In the genomic region with DNA sequence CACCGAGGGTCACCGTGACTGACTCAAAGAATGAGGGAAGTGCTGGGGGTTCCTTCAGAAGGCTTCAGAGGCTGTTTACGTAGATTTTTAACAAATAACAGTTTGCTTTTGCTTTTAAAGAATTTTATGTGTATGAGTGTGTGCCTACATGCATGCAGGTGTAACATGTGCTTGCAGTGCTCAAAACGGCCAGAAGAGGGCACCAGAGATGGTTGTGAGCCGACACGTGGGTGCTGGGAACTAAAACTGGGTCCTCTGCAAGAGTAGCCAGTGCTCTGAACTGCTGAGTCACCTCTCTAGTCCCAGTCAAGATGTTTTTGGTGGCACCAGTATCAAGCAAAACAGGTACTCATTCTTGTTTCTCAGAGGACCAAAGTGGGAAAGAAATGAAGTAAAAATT, we compare ENCODE assay signal across 23 mouse cellular contexts. TPM values are rescaled to one million over a fixed set of nuclear protein-coding genes. Genes with fewer than 3 reads are reported as not detected.
A peak's percentile ranks its signal among the peaks of the same experiment; 100 is the strongest.
DNase-seq lines count a peak whose midpoint lies in the region; ATAC-seq and TF ChIP-seq lines count a peak whose summit lies in the region.
"Had no signal": no experiment of that assay in that cellular context is flagged by ENCODE, and none has a peak within 500 bp of the region (broad histone marks: within the 10 kb centered on the region; RNA-seq: fewer than 3 reads in every experiment).

No protein-coding gene starts in this region.

- H3K27me3 ChIP-seq in kidney, postnatal 0 days (ENCODE audit: insufficient read depth, low read length): no peaks in the 10 kb centered on the region
- H3K27me3 ChIP-seq in testis, adult 2 months (ENCODE audit: control insufficient read depth, insufficient read depth, low read length): no peaks in the 10 kb centered on the region
- H3K27me3 ChIP-seq in heart, embryonic 12.5 days (replicated peaks): no peaks in the 10 kb centered on the region
- H3K27me3 ChIP-seq: embryonic facial prominence, embryonic 12.5 days; hindbrain, embryonic 13.5 days; limb, embryonic 15.5 days; megakaryocyte, embryonic 14.5 days; neural tube, embryonic 12.5 days had no signal

- DNase-seq in CD4-positive, CD25-positive, alpha-beta regulatory T cell, adult 2 months (ENCODE audit: low read depth, low spot score): peak; percentile 15
- DNase-seq in kidney, postnatal 0 days (ENCODE audit: low spot score): no peak
- DNase-seq in kidney, adult 18-20 months: no peak
- no peak for DNase-seq in testis, postnatal 10 days (ENCODE audit: low spot score)
- no peak for DNase-seq in urinary bladder, adult 18-20 months (ENCODE audit: low spot score in 2 of 2)
- DNase-seq: adrenal gland, postnatal 10 days; cerebellum, adult 9-10 months; gastrocnemius, postnatal 10 days; heart, postnatal 10 days; kidney, adult 11 months; kidney, postnatal 25 days; thymus, postnatal 4 days had no signal

- no peaks in the 10 kb centered on the region for H3K4me1 ChIP-seq in kidney, postnatal 0 days (replicated peaks; ENCODE audit: insufficient read depth, low read length)
- H3K4me1 ChIP-seq in testis, adult 2 months (ENCODE audit: control insufficient read depth, insufficient read depth, low read length): no peaks in the 10 kb centered on the region
- H3K4me1 ChIP-seq in heart, embryonic 12.5 days (replicated peaks): peaks cover 14% of the 10 kb centered on the region
- H3K4me1 ChIP-seq: embryonic facial prominence, embryonic 12.5 days; hindbrain, embryonic 13.5 days; limb, embryonic 15.5 days; neural tube, embryonic 12.5 days had no signal

- 91% methylated on average over 6 of the region's 6 CpGs for WGBS in kidney, postnatal 0 days
- WGBS in heart, embryonic 12.5 days: 82% methylated on average over 6 of the region's 6 CpGs

- H3K9me3 ChIP-seq in kidney, postnatal 0 days (replicated peaks; ENCODE audit: low read length): no peaks in the 10 kb centered on the region
- peaks cover 5% of the 10 kb centered on the region for H3K9me3 ChIP-seq in heart, embryonic 12.5 days (replicated peaks)
- H3K9me3 ChIP-seq: embryonic facial prominence, embryonic 12.5 days; hindbrain, embryonic 13.5 days; neural tube, embryonic 12.5 days had no signal

- no peak overlapping the region for H3K27ac ChIP-seq in kidney, postnatal 0 days
- no peak overlapping the region for H3K27ac ChIP-seq in testis, adult 2 months (ENCODE audit: control insufficient read depth, insufficient read depth, low read depth, low read length)
- H3K27ac ChIP-seq in heart, embryonic 12.5 days (ENCODE audit: poor library complexity, severe bottlenecking): no peak overlapping the region
- H3K27ac ChIP-seq: embryonic facial prominence, embryonic 12.5 days; hindbrain, embryonic 13.5 days; limb, embryonic 15.5 days; neural tube, embryonic 12.5 days had no signal

- peak; percentile 17; the same call in 1 of the 2 replicates for TF ChIP-seq CTCF in kidney, postnatal 0 days (IDR thresholded peaks at IDR 0.05; ENCODE audit: low read depth)
- peak; percentile 88; the same call in 1 of the 2 replicates for TF ChIP-seq CTCF in testis, adult 2 months (IDR thresholded peaks at IDR 0.05; ENCODE audit: control insufficient read depth, insufficient read depth, insufficient replicate concordance, low read depth, low read length)

- no peak for ATAC-seq in CD4-positive, CD25-positive, alpha-beta regulatory T cell, adult 4 months
- no peak for ATAC-seq in kidney, postnatal 0 days (replicated peaks; ENCODE audit: low FRiP score, low read depth)
- no peak for ATAC-seq in heart, embryonic 12.5 days (ENCODE audit: insufficient number of reproducible peaks, low FRiP score)
- ATAC-seq: lung, postnatal 0 days had no signal

- no peak overlapping the region for H3K9ac ChIP-seq in kidney, postnatal 0 days (ENCODE audit: low read depth, low read length)
- no peak overlapping the region for H3K9ac ChIP-seq in heart, embryonic 12.5 days
- H3K9ac ChIP-seq: embryonic facial prominence, embryonic 12.5 days; hindbrain, embryonic 13.5 days; limb, embryonic 15.5 days; neural tube, embryonic 12.5 days had no signal

- no peaks in the 10 kb centered on the region for H3K36me3 ChIP-seq in kidney, postnatal 0 days (ENCODE audit: insufficient read depth, low read length)
- H3K36me3 ChIP-seq in testis, adult 2 months (ENCODE audit: control insufficient read depth, insufficient read depth, low read length): no peaks in the 10 kb centered on the region
- H3K36me3 ChIP-seq in heart, embryonic 12.5 days: no peaks in the 10 kb centered on the region
- H3K36me3 ChIP-seq: embryonic facial prominence, embryonic 12.5 days; G1E; hindbrain, embryonic 13.5 days; limb, embryonic 15.5 days; neural tube, embryonic 12.5 days had no signal

- TF ChIP-seq POLR2A in testis, adult 2 months (IDR thresholded peaks at IDR 0.05; ENCODE audit: control insufficient read depth, low read depth, low read length): no peak

- H3K4me3 ChIP-seq in kidney, postnatal 0 days (replicated peaks; ENCODE audit: low read depth, low read length): no peak overlapping the region
- H3K4me3 ChIP-seq in testis, adult 2 months (ENCODE audit: control insufficient read depth, low read depth, low read length): no peak overlapping the region
- no peak overlapping the region for H3K4me3 ChIP-seq in heart, embryonic 12.5 days
- H3K4me3 ChIP-seq: embryonic facial prominence, embryonic 12.5 days; hindbrain, embryonic 13.5 days; limb, embryonic 15.5 days; megakaryocyte, embryonic 14.5 days; neural tube, embryonic 12.5 days had no signal

- no peak overlapping the region for H3K4me2 ChIP-seq in kidney, postnatal 0 days (ENCODE audit: low read length)
- H3K4me2 ChIP-seq in heart, embryonic 12.5 days: no peak overlapping the region
- H3K4me2 ChIP-seq: embryonic facial prominence, embryonic 12.5 days; hindbrain, embryonic 13.5 days; limb, embryonic 15.5 days; neural tube, embryonic 12.5 days had no signal

RNA-seq across cellular contexts. Expression of a gene that starts 18.2 kb away (rescaled TPM):
- not detected for polyA plus RNA-seq in CD4-positive, CD25-positive, alpha-beta regulatory T cell, adult 4 months (2017; shearing (Covaris generic))
- polyA plus RNA-seq in kidney, postnatal 0 days (2015; fragmentation: Nextera tagmentation; extraction: Ambion mirVana): 0.68 and 0.87 TPM in 2 replicates
- 0.47 and 0.61 TPM in 2 replicates for polyA plus RNA-seq in testis, adult 2 months (2012; rRNA removed)
- polyA plus RNA-seq in heart, embryonic 12.5 days (2016; fragmentation: Nextera tagmentation; extraction: Ambion mirVana): 1.6 and 1.9 TPM in 2 replicates
- polyA plus RNA-seq: G1E had no signal

RNA-seq across cellular contexts. Expression of a gene that starts 34.0 kb away (rescaled TPM):
- polyA plus RNA-seq in CD4-positive, CD25-positive, alpha-beta regulatory T cell, adult 4 months (2017; shearing (Covaris generic)): 1 to 10 TPM; 3.5 to 6.4 TPM
- polyA plus RNA-seq in kidney, postnatal 0 days (2015; fragmentation: Nextera tagmentation; extraction: Ambion mirVana): 32.5 and 37.9 TPM in 2 replicates
- 20.8 and 23.1 TPM in 2 replicates for polyA plus RNA-seq in testis, adult 2 months (2012; rRNA removed)
- 41.8 and 49.4 TPM in 2 replicates for polyA plus RNA-seq in heart, embryonic 12.5 days (2016; fragmentation: Nextera tagmentation; extraction: Ambion mirVana)

RNA-seq across cellular contexts. Expression of a gene that starts 38.3 kb away (rescaled TPM):
- 10 to 100 TPM; 91.2 to 92.6 TPM for polyA plus RNA-seq in CD4-positive, CD25-positive, alpha-beta regulatory T cell, adult 4 months (2017; shearing (Covaris generic))
- polyA plus RNA-seq in kidney, postnatal 0 days (2015; fragmentation: Nextera tagmentation; extraction: Ambion mirVana): 80.1 and 86.4 TPM in 2 replicates
- 5.7 TPM in 2 replicates for polyA plus RNA-seq in testis, adult 2 months (2012; rRNA removed)
- polyA plus RNA-seq in heart, embryonic 12.5 days (2016; fragmentation: Nextera tagmentation; extraction: Ambion mirVana): 35.8 and 41.2 TPM in 2 replicates

RNA-seq across cellular contexts. Expression of a gene that starts 38.4 kb away (rescaled TPM):
- polyA plus RNA-seq in CD4-positive, CD25-positive, alpha-beta regulatory T cell, adult 4 months (2017; shearing (Covaris generic)): 100 to 1,000 TPM; 218 to 259 TPM
- 80.5 TPM in 2 replicates for polyA plus RNA-seq in kidney, postnatal 0 days (2015; fragmentation: Nextera tagmentation; extraction: Ambion mirVana)
- 10.4 and 13.0 TPM in 2 replicates for polyA plus RNA-seq in testis, adult 2 months (2012; rRNA removed)
- 74.6 and 82.6 TPM in 2 replicates for polyA plus RNA-seq in heart, embryonic 12.5 days (2016; fragmentation: Nextera tagmentation; extraction: Ambion mirVana)

RNA-seq across cellular contexts. Expression of a gene that starts 59.5 kb away (rescaled TPM):
- 1 to 10 TPM in 1 of 2 experiments, not detected in 1; 3.5 TPM for polyA plus RNA-seq in CD4-positive, CD25-positive, alpha-beta regulatory T cell, adult 4 months (2017; shearing (Covaris generic))
- polyA plus RNA-seq in kidney, postnatal 0 days (2015; fragmentation: Nextera tagmentation; extraction: Ambion mirVana): 0.43 and 0.45 TPM in 2 replicates
- not detected in 2 replicates for polyA plus RNA-seq in testis, adult 2 months (2012; rRNA removed)
- polyA plus RNA-seq in heart, embryonic 12.5 days (2016; fragmentation: Nextera tagmentation; extraction: Ambion mirVana): 1.0 TPM in 1 of 2 replicates, not detected in the other
- polyA plus RNA-seq: cortical plate, adult 2 months; G1E; lung, postnatal 0 days; neural tube, embryonic 12.5 days had no signal
